Mouse (Mus musculus): ENCODE data around the gene Plekhf1.

Gene Plekhf1

GRCm38 (mm10) chr7:38218631-38219367 is 9.0 kb downstream of the Plekhf1 start:
- peak; percentile 15 for DNase-seq (ENCODE audit: low read depth, low spot score)

- peak; percentile 93 for DNase-seq (ENCODE audit: low read depth, low spot score)
Observed at GRCm38 (mm10) chr7:38217417-38218171, 10.2 kb downstream of the Plekhf1 start.

- DNase-seq (ENCODE audit: low read depth, low spot score), result no peak
Observed at GRCm38 (mm10) chr7:38215697-38216096, 12.1 kb downstream of the Plekhf1 start.

- no peak for DNase-seq (ENCODE audit: low read depth, low spot score)
Observed at GRCm38 (mm10) chr7:38215281-38215680, 12.5 kb downstream of the Plekhf1 start.

GRCm38 (mm10) chr7:38214473-38215214 is 13.2 kb downstream of the Plekhf1 start:
- no peak for DNase-seq (ENCODE audit: low read depth, low spot score)

- DNase-seq (ENCODE audit: low read depth, low spot score), result peak; percentile 82
Observed at GRCm38 (mm10) chr7:38212651-38213062, 15.2 kb downstream of the Plekhf1 start.

DNA sequence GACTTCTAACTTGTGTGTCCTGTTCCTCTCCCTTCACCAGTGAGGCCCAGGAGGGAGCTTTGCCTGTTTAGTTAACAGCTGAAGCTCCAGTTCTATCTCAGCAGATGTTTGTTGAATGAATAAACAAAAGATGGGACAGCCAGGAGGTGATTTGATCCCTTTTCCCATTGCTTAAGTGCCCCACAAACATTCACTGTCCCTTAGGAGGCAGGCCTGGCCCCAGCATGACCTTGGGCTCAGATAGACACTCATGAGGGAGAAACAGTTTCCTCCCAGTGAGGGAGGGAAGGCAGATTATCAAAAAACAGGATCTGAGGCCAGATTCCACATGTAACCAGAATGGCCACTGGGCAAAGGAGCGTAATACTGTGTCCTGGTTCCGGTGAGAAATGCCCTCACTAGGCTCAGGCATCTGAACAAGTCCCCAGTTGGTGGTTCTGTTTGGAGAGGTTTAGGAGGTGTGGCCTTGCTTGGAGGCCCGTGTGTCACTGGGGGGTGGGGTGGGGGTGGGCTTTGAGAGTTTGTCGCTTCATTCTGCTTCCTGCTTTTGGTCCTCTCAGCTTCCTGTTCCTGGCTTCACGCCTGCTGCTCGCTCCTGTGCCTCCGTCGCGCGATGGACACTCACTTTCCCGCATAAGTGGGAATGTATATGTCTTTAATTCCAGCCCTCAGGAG is 18.2 kb downstream of the Plekhf1 start:
- DNase-seq (ENCODE audit: low read depth, low spot score), result no peak

DNA sequence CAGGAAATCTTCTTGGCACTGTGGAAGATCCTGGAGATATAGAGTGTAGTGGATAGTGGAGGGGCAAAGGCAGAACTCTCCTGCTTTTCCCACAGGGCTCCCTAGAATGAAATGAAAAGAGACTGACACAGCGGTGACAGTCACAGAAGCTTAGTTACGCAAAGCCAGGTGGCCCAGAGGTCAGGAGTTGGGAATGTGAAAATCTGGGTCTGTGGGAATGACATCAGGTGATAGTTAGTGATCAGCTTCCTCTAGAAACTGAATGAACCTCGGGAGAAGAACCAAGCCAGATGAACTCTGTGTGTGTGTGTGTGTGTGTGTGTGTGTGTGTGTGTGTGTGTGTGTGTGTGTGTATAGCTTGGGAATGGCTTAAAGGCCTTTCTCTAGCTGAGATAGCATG is 18.8 kb downstream of the Plekhf1 start:
- no peak for DNase-seq (ENCODE audit: low read depth, low spot score)

DNA sequence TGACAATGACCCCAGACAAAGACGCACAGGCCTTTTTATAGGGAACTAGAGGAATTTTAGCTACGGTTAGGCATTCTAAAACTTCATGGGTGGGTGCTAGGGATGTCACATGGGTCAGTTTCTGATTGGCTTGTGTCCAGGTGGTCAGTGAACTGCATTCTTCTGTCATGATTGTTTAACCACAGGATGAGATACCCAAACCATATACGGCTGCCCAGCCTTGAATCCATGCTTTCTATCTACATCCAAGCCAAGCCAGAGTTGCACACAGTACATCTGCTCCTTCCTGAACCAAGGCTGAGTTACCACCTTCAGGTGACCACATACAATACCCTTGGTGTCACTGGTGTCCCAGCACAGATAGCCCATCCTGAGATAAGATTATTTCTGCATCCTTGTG is 21.3 kb downstream of the Plekhf1 start:
- DNase-seq (ENCODE audit: low read depth, low spot score), result no peak

- DNase-seq (ENCODE audit: low read depth, low spot score), result no peak
Observed at GRCm38 (mm10) chr7:38205801-38206200, 22.0 kb downstream of the Plekhf1 start.

GRCm38 (mm10) chr7:38204314-38204713 is 23.5 kb downstream of the Plekhf1 start:
- no peak for DNase-seq (ENCODE audit: low read depth, low spot score)

DNA sequence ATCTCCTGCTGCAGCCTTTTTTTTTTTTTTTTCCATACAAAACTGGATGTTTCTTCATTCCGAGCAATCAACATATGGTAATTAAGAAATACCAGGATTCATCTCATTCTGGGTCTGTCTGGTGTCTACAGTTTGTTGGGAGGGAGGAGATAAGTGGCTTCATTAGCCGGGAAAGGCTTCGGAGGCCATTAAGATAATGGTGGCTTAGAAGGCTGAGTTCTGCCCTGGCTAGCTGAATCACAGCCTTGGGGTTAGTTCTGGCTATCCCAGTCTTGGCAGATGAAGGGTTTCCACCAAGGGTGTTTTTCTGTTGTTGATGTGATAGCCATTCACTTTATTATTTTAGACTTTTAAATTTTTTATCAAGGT is 26.5 kb downstream of the Plekhf1 start:
- no peak for DNase-seq (ENCODE audit: low read depth, low spot score)

DNA sequence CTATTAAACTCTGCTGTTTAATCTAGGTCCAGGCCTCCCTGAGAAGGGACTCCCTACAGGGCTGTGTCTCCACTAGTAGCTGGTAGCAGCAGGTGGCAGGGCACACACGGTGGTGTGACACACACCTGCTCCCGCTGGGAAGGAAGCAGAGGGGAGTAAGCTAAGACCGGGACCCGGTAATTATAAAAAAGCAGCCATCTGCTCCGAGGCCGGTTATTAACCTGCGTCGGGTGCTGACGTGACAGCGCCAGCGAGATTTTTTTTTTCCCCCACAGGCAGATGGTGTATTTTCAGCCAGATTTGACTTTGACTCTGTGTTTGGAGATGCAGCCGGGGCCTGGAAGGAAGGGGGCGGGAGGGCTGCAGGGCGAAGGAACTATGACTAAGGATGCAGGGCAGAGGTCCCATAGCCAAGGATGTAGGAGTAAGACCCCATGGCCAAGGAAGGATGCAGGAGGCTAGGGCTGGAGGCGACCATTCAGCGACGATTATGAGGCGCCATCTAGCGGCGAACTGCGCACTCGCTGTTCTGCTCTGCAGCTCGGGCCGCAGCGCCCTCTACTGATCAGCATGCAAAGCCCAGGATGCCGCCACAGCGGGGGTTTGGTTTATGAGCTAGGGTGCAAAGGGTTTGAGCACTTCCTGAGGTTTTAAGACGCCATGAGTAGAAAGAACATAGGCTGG is 27.1 kb downstream of the Plekhf1 start:
- DNase-seq (ENCODE audit: low read depth, low spot score), result peak; percentile 96

DNA sequence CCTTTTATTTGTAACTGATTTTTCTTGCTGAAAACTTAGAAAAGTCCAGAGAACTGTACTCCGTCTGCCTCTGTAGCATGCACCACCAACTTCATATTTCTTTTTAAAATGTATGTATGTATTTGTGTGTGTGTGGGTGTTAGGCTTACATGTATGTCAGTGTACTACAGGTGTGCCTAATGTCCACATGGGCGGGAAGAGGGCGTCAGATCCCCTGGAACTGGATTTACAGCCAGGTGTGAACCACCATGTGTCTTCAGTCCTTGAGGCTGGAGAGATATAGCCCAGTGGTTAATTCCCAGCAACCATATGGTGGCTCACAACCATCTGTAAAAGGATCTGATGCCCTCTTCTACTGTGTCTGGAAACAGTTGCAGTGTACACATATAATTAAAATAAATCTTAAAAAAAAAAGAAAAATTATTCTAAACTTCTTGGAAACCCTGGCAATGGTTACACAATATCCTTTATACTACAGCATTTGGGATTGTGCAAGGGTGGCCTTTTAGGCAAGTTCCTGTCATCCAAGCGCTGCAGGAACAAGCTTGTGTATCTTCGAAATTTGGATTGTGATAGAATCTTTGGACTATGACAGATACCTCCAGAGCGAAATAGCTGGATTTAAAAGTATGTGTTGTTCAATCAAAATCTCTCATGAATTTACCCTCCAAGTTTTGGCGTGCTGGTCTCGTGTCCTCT is 27.8 kb downstream of the Plekhf1 start:
- no peak for DNase-seq (ENCODE audit: low read depth, low spot score)

DNA sequence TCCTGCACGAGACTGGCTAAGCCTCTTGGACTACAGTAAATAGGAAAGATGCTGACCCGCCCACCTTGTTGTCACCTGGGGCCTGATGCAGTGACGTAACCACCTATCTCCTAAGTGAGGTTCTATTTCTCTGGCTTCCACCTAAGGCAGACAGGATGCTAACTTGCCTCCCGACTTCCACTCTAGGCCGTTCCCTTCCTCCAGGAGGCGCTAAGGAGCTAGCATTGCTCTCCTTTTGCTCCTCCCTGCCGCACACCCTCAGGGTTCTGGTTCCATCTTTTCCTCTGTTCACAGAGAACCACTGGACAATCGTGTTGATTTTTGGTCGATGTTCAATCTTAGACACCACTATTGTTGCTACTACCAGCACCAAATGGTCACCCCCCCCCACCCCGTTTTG is 36.2 kb downstream of the Plekhf1 start:
- DNase-seq (ENCODE audit: low read depth, low spot score), result peak; percentile 27

- DNase-seq (ENCODE audit: low read depth, low spot score), result no peak
Observed at GRCm38 (mm10) chr7:38191146-38191545, 36.7 kb downstream of the Plekhf1 start.

DNA sequence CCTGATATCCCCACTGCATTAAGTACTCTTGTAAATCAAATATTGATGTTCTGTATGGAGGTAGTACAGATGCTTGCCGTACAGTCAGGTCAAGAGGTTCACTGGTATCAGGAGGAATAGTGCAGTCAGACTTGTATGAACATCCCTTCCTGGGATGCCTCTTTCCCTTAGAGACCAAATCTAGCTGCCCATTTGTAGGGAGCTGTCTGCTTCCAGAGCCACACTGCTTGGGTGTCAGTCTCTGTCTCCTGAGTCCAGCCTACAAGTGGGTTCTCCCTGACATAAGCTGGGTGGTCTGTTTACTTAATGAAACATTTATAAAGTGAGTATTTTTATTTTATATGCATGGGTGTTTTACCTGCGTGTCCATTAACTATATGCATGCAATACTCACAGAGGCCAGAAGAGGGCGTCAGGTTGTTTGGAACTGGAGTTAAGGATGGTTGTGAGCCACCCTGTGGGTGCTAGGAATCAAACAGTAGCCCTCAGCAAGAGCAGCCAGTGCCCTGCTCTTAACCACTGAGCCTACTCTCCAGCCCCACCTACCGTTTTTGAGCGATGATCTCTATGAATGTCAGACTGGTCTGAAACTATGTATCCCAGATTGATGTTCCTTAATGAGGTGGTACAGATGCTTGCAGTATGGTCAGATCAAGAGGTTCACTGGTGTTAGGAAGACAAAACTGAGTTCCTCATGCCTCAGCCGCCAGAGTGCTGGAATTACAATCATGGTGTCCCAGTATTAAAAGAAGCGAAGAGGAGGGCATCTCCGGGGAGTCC is 37.6 kb downstream of the Plekhf1 start:
- no peak for DNase-seq (ENCODE audit: low read depth, low spot score)

DNA sequence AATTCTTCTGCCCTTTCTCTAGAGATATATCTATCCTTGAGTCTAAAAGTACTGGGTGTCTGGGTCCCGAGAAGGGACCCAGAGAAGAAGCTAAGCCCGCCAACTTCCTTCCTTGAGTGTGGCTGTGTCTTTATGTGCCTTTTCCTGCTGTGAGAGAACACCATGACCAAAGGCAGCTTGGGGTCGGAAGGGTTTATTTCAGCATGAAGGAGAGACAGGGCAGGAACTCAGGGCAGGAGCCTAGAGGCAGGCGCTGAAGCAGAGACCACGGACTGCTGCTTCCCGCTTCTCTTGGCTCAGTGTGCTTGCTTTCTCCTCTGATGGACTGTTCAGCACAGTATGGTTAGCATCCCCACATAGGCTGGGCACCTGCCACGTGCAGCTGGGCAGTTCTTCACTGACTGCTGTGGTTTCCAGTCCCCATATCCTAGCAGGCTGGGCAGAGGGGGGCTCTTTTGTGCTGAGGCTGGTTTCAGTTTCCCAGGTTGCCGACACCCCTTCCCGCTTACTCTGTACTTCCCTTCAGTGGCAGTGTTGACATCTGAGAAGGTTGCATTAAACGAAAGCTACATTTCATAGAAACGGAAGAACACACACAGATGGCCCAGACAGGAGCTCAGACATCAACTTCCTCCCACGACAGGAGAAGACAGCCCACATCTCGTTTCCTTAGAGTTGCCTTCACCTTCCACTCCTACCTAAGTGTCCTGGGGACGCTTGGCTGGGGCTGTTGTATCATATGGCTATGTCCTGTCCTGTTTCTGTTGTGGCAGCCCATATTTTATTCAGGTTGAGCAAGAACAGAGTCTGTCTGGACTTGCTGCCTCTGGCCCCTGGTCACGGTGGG is 38.5 kb downstream of the Plekhf1 start:
- peak; percentile 59 for DNase-seq (ENCODE audit: low read depth, low spot score)

Data from brain, adult 2 months (tissue).